Mouse (Mus musculus) liver (tissue): ENCODE results near the gene Tex2.
A peak's percentile ranks its signal among the peaks of the same experiment; 100 is the strongest.

Experiments
- DNase-seq: peaks from one replicate; pipeline ENCODE4 v3.0.0-alpha.2; 2020; ENCODE audit warnings: mixed read lengths

Gene Tex2

DNA sequence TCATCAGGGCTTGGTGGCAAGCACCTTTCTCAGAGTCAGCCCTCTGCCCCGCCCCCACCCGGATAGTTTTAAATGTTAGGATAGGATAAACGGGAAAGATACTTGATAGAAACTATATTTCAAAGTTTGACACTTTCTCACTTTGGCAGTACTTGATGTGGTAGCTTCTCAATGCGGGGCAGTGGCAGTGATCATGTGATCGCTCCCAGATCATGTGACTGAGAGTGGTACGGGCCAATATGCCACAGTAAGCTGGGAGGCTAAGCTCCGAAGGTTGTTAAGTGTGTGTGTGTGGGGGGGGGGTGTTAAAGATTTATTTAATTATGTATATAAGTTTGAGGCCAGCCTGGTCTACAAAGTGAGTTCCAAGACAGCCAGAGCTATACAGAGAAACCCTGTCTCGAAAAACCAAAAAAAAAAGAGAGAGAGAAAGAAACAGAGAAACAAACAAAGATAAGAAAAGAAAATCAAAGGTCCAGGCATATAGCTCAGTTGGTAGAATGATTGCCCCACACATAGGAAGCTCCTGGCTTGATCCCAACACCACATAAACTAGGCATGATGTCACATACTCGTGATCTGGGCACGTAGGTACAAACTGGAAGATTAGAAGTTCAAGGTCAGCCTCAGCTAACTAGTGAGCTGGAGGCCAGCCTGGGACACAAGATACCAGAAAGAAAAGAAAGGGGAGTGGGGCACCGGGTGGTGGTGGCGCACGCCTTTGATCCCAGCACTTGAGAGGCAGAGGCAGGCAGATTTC lies 4.8 kb upstream of the Tex2 start:
- no peak for DNase-seq

DNA sequence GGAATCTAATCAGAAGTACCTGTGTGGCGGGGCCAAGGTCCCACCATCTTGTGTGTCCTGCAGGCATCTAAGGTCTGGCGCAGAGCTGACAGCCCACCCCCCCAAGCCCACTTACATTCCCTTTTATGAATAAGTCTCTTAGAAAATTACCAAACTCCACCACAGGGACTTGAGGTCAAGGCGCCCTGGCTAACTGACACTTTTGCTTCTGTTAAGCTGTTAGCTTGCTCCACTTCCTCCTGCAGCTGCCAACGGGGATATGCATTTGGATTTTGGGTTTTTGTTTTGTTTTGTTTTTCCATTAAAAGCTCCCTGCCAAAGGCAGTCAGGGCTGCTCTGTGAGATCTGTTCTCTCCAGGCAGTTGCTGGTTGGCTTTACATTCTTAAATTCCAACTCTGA lies 2.3 kb upstream of the Tex2 start:
- DNase-seq, result no peak

DNA sequence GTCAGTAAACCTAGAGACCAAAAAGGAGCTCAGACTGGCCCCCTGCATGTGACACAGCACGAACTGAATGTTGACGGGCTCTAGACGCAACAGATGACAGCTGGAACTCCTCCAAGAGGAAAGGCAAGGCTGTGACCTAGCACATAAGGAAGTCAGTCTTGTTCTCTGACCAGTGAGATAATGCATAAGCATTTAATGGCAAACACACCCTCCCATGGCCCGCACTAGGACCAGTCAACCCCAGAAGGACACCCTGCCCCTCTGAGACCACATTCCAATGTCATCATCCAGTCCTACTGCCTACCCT lies 1.1 kb upstream of the Tex2 start:
- DNase-seq, result no peak

DNA sequence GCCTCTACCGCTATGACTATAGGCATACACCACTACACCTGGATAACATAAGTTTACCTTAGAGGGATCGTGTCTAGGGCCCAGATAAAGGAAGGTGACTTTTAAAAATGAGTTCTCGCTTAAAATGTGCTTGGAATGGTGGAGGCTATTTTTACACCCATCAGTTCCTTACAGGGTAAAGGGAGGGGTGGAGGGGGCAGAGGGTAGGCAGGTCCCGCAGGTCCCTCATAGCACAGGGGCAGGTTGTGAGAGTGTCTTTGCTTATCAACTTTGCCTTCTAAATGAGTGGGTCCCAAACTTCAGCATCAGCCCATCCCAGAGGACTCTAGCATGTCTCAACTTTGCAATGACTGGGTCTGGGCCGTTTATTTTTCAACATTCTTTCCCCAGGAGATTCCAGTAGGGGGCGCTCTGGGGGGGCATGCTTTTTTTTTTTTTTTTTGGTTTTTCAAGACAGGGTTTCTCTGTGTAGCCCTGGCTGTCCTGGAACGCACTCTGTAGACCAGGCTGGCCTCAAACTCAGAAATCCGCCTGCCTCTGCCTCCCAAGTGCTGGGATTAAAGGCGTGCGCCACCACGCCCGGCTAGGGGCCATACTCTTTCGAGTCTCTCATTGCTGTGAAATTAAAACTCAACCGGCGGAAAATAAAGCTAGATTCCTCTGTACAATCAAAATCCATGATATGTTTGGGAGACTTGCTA lies 565 bp upstream of the Tex2 start:
- peak; percentile 23 for DNase-seq

DNA sequence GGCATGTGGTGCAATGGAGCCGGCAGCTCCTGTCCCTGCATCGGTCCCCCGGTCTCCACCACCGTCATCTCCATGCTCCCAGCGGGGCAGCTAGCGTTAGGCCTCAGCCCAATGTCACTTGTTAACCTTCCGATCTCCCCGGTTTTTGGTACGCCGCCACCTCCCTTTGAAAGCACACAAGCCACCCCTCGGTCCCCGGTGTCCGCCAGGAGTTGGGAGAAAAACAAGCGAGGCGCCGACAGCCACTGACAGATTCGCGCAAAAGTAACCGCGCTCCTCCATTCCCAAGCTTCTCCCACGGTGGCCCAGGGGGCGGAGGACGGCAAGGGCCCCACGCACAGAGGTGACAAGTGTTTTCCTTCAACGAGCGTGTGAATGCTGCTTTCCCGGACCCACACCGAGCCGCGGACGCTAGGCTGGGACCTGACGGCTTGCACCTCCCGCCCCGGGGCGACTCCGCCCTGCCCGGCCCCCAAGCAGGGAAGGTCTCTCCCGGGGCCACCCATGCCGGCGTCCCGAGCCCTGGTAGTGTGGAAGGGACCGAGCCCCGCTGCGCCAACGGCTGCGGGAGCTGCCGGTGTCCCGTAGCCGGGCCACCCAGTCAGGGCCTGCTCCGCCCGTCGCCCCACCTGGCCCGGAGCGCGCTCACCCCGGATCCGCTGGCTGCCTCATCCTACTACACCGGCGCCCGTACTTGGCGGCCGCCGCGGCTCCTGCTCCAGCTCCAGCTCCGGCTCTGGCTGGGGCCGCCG lies 838 bp downstream of the Tex2 start:
- DNase-seq, result peak; percentile 80

DNA sequence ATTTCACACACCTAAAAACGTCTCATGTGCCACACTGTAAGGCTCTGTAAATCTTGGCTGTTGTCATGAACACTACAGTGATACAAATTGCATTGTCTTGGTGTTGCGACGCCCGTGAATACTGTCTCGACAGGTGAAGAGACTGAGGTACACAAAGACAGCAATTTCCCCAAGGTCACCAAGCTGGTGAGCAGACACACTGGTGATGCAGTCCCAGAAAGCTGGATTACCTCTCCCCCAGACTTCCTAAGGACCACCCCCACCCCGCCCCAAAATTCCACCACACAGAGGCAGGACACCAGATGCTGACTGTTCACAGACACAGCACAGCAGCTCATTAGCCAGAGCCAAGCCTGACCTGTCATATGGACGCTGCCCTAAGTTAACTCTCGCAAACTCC lies 3.5 kb downstream of the Tex2 start:
- no peak for DNase-seq

DNA sequence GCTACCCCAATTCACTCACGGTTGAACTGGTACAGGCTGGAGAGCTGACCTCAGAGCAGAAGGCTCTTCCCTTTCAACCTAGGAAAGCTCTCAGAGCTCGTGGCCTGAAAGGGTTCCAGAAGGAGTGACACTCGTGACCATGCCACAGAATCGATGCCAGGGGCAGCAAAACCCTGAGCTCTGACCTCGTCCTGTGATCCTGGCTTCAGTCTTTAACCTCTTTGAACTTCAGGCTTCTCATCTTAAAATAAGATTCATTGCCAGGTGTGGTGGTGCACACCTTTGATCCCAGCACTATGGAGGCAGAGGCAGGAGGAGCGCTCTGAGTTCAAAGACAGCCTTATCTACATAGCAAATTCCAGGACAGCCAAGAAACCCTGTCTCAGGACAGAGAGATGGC lies 5.9 kb downstream of the Tex2 start:
- DNase-seq, result no peak

DNA sequence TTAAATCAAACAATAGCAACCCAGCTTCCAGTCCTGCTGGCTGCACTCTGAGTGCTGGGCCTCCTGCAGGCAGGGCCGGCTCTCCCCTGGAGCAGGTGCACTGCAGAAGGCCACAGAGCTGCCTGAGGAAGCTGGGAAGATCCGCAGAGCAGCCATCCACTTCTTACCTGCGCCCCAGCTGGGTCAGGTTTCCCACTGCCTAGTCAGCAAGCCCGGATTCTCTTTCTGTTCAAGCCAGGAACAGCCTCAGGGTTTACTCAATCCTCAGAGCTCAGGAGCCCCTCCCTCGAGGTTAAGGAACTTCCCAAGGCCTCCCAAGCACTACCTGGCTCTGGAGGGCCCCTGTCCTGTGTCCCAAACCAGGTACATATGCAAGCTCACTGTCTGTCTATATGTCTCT lies 7.2 kb downstream of the Tex2 start:
- no peak for DNase-seq

DNA sequence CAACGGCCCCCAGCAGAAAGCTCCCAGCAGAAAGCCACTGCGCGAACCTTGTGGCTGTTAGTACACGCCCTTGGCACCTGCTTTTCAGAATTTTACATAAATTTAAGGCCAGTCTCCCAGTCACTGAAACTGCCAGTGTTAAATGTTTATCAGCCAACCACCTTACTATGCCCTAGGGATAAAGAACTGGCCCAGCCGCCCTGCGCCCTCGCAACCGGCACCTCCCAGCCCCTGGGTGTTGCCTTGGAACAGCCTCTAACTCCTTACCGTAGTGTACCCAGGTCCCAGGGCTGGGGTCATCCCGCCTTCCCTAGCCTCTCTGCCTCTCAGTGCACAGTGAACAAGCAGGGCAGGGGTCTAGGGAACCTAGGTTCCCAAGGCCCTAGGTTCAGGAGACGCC lies 10.0 kb downstream of the Tex2 start:
- no peak for DNase-seq

DNA sequence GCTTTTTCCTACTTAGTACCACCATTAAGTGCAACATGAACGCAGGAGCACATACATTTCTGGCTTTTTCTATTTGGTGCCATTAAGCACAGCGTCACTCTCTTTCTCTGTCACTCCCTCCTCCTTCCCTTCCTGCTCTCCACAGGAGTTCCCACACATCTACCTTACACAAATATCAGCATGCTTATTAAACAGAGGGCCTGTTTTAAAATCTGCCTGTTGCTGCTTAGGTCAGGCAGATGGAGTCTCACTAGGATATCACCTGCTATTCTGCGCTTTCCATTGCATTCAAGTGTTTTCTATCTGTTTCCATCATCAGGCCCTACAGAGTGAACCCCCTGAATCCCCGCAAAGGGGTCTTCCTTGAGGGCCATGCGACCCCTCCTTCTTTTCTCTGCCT lies 13.1 kb downstream of the Tex2 start:
- DNase-seq, result no peak

DNA sequence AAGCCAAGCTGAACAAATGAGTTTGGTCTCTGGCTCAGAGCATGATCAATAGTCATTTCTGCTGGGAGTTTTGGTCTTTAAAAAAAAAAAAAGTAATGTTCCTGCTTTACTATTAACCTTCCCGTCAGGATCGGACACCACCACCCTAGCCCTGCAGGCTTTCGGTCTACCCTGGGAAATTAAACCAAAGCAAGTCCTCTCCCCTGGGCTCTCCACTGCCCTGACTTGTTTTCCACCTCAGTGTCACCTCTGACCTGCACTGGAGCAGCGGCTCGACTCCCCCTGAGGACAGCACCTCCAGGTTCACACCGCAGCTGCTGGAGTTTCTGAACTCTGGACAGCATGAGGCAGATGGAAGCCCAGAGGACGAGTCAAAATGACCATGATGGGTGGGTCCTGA lies 13.9 kb downstream of the Tex2 start:
- DNase-seq, result no peak

DNA sequence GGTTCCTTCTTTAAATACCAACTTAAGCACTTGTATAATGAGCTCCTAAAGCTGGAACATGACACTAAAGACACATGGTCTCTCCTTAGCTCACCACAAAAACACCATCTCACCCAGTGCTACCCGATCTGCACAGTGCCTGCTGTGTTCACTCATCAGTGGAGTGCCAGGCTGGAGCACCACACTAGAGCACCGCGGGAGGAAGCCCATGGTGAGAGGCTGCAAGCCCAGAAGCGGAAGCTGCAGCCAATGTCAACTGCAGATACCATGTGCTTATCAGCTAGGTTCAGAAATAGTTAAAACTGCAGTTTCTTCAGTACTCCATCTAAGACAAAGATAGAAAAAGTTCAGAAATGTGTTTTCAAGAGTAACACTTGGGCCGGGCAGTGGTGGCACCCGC lies 14.9 kb downstream of the Tex2 start:
- peak; percentile 72 for DNase-seq

DNA sequence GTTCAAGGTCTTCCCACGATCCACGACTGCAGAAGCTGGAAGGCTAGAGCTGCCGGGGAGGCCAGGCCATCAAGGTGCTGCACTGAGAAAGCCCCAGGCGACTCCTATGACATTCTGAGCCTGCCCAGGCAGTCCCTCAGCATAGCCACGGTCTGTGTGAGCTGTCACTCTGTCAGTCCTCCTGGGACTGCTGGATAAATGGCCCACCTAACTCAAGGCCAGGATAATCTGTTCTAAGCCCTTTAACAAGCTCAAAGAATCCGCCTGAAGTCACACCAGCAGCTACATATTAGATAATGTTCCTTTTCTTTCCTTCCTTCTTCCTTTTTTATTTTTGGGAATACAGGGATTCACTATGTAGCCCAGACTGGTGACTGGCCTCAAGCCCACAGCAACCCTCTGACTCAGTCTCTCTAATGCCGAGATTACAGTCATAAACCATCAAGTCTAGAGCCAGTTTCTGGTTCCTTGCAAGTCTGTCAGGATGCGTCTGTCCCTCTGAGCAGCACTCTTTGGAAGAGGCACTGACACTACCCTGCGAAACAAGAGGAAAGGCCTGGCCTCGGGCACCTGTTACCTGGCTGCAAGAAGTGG lies 15.4 kb downstream of the Tex2 start:
- no peak for DNase-seq

DNA sequence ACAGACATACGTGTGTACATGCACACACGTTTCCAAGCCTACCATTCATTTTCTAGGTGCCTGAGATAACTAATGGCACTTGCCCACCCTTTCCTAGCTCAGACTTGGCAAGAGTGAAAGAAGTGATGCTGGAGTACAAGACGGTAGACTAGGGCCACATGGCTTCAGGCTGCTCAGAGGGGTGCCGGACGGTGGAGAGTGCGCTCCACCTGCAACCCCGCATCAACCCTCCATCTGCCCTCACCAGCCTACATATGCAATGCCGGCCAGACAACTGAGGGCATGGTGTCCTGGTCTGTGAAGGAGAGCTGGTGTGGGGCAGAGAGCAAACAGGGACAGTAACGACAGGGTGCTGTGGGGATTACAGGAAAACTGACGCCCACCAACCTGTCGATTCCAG lies 22.0 kb downstream of the Tex2 start:
- no peak for DNase-seq

DNA sequence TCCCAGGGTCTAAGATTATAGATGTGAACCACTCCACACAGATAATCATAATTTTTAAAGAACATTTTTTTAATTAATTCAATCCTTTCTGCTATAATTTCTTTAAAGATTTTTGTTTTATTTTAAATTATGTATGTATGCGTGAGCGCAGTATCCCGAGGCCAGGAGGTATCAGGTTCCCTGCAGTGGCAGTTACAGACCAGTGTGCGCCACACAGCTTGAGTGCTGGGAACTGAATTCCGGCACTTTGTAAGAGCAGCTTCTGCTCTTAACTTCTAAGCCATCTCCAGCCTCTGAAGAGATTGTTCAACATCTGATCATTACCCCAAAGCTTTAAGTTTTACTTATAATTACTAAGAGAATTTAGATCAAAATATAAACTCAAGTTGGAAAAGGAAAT lies 23.1 kb downstream of the Tex2 start:
- no peak for DNase-seq

DNA sequence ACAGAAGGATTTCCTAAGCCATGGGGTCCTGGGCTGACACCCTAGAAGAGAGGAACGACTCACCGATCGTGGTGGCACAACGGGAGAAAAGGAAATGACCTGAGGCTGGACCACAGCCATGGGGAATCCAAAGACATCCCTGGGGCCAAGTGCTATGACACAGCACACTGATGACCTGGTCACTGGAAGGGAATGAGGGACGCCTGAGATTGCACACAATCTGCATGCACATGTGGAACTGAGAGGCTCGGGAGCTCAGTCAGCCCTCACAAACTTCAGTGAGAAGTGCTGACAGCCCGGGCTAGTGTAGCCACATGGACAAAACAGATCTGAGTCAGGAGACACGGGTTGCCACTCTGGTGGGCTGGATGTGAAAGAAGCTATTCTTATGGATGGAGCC lies 24.4 kb downstream of the Tex2 start:
- DNase-seq, result no peak

DNA sequence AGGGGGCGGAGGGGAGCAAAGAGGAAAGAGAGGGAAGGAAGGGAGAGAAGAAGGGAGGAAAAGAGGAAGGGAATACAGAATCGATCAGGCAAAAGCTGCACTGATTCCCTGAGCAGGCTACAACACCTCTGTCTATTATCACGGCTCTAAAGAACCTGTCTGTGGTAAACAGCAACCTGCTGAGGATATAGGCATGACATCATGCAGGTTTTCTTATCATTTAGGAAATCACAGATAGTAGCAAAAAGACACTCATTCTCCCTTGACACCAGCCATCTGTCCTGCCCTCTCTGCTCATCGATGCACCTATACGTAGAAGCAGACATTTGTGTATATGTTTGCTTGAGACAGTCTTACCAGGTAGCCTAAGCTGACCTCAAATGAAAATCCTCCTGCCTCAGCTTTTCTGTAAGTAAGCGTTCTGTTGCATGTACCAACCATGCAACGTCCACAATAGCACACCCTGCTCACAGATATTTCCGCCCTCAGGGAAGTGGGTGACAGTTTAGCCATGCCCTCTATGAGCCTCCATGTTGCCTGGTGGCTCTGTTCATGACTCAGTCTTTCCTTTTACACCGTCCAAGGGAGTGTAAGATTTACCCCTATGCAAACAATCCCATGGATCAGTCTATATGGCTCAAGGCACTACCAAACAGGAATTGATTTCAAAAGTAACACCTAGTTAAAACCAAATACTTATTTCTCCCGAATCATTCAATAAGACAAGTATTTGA lies 25.3 kb downstream of the Tex2 start:
- no peak for DNase-seq

DNA sequence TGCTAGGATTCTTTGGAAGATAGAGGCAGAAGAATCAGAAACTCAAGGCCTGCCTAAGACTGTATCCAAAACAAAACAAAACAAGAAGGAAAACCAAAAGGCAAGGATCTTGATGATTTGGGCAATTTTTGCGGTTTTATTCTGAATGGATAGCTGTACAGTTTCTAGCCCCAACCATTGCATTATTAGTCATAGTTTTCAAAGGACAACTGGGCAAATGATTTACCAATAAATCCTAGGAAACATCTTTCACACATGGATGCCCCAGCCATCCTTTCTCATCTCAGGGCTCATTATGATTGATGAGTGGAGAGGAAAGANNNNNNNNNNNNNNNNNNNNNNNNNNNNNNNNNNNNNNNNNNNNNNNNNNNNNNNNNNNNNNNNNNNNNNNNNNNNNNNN lies 29.4 kb downstream of the Tex2 start:
- DNase-seq, result no peak

DNA sequence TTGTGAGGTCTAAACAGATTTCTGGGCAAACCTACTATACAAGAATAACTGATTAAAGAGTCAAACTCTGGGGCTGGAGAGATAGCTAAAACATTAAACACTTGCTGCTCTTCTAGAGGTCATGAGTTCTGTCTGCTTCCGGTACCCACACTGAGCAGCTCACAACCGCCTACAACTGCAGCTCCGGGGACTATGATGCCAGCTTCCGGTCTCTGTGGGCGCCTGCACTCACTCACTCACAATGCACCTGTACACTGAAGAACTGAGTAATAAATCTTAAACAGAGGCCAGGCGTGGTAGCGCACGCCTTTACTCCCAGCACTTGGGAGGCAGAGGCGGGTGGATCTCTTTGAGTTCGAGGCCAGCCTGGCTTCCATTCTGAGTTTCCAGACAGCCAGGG lies 31.9 kb downstream of the Tex2 start:
- no peak for DNase-seq

DNA sequence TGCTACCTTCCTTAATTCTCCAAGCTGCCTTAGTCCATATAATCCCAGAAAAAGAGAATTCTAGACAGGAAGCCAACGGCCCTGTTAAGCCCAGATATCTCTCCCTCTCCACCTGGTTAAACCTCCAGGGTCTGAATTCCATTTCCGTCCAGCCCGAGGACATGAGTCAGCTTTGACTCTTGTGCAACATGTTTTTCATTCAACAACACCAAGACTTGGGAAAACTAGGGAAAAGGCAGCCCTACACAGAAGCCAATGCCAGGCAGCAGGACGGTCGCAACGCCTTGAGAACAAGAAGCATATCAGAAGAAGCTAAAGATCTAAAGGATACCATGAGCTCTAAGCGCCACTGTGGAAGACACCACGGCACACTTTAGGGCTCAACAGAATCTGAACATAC lies 32.8 kb downstream of the Tex2 start:
- no peak for DNase-seq

DNA sequence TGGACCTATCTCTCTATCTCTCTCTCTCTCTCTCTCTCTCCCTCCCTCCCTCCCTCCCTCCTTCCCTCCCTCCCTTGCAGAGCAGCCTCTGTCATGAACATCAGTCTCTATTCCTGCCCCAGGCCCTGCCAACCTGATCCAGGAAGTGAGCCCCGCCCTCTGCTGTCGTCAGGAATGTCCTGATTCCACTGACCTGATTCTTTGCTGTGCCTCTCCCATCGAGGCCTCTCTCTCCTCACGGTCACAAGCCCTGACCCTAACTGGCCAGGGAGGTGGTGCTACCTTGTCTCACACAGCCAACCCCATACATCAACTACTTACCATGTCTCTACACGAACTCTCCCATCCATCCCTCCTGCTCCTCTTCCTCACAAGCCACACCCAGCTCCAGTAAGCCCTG lies 33.3 kb downstream of the Tex2 start:
- no peak for DNase-seq

DNA sequence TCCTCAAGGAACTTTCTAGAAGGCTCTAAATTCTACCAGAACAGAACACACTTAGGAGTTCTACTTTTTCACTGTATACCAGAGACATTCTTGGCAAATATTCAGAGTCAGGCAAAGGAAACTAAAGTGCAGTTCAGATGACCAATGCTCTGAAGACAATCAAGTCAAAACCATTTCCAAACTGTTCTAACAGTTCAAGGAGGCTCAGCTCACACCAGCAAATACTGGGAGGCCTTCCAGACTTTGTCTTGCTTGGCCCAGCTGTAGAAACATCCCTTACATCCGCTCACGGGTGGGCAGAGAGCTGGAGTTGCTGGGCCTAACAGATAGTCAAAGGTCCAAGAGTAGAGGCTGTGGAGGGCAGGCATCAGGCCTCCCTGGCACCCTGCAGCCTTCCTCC lies 34.1 kb downstream of the Tex2 start:
- DNase-seq, result no peak
